Mouse (Mus musculus) MEL (cell line): ENCODE measurements at regions not wholly inside any gene's neighbourhood (a gene's known extent, or its start where the extent isn't known, plus 50 kb on each side); places are given as distances from the start of the nearest gene placed in this dataset.

Experiments
- CTCF ChIP-seq, 3 experiments: IDR thresholded peaks in 2 of 3; conservative IDR thresholded peaks in 1 of 3; 2 replicates each; pipeline ENCODE4 v1.5.1; 2011 to 2012; ENCODE audit warnings: low read length in 3 of 3, low read depth in 2 of 3, mild to moderate bottlenecking in 2 of 3, improper control_type of control experiment in 1 of 3, inconsistent platforms in 1 of 3, mixed read lengths in 1 of 3, moderate library complexity in 1 of 3; ENCODE audit not compliant: control insufficient read depth in 1 of 3, insufficient read depth in 1 of 3, poor library complexity in 1 of 3, severe bottlenecking in 1 of 3
- MXI1 ChIP-seq: IDR thresholded peaks from 2 replicates; pipeline ENCODE4 v1.6.1; 2011; ENCODE audit warnings: mild to moderate bottlenecking, low read depth, low read length, improper control_type of control experiment
- POLR2AphosphoS2 ChIP-seq: IDR thresholded peaks from 2 replicates; pipeline ENCODE4 v1.6.1; 2011; ENCODE audit warnings: low read length, improper control_type of control experiment
- SMC3 ChIP-seq: IDR thresholded peaks from 2 replicates; pipeline ENCODE4 v1.6.1; 2011; ENCODE audit warnings: low read depth, low read length, improper control_type of control experiment
- UBTF ChIP-seq: IDR thresholded peaks from 2 replicates; pipeline ENCODE4 v1.6.1; 2012; ENCODE audit warnings: low read depth, mild to moderate bottlenecking, inconsistent platforms, low read length, improper control_type of control experiment, moderate library complexity, borderline replicate concordance; ENCODE audit not compliant: insufficient read depth

- TF ChIP-seq UBTF (no peak), POLR2AphosphoS2 (no peak), CTCF (IDR thresholded peaks at IDR 0.05 in 2 of 3, conservative IDR thresholded peaks at IDR 0.05 in 1 of 3; ENCODE audit: control insufficient read depth in 1 of 3, insufficient read depth in 1 of 3, low read depth in 2 of 3, low read length in 3 of 3, poor library complexity in 1 of 3, severe bottlenecking in 1 of 3) (no peak), MXI1 (no peak), SMC3 (no peak)
Observed at GRCm38 (mm10) chr8:25341225-25341624, 517.1 kb upstream of the Adam5 start.
